Mouse (Mus musculus) induced T-regulatory cell, adult 2 months (primary cell): ENCODE results near the gene Arid2.
"Not testable (repeated sequence)": the region's sequence is repeated elsewhere in the genome, so short reads cannot be mapped to it uniquely, and the experiment has no call there.

Experiments used
- DNase-seq: peaks from one replicate; pipeline ENCODE4 v3.0.0-alpha.2; 2012; ENCODE audit warnings: low read depth

Gene Arid2

DNA sequence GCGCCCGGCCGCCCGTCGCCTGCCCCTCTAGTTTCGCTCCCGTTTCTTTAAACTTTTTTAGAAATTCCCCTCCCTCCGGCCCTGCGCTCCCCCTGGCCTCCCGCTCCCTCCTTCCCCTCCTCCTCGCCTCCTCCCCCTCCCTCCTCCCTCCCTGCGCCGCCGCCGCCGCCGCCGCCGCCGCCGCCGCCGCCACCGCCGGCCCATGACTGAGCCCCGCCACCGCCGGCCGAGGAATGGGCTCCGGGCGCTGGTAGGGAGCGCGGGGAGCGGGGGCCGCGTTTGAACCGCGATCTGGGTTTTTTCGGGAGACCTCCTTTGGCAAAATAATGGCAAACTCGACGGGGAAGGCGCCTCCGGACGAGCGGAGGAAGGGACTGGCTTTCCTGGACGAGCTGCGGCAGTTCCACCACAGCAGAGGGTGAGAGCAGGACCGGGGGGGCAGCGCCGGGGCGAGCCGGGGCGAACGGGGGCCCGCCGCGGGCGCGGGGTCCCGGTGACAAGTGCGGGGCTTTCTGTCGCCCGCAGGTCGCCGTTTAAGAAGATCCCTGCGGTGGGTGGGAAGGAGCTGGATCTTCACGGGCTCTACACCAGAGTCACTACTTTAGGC is at the start of gene Arid2:
Arid2 (plus strand) TSS at position 150 of the 607 bp plus-strand sequence.
- peak; percentile 79 for DNase-seq

DNA sequence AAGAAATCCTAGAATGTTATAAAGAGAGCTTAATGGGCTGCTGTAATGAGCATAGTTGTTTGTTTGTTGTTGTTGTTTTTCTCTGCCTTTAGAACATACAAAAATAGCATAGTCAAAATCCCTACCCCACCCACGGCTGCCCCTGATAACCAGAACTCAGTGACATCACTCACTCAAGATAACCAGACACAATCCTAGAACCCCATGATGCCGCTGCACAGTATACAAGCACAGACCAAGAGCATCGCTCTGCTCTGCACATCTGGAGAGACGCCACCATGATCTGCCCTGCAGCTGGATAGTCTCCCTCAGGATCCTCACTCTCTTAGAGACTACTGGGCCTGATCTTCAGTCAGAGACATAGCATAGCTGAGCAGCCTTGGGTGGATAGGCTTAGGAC is 49.2 kb upstream of the Arid2 start:
- DNase-seq: no peak

- DNase-seq: no peak
Observed at GRCm38 (mm10) chr15:96244171-96244570, 43.1 kb upstream of the Arid2 start.

GRCm38 (mm10) chr15:96244715-96245114 is 42.6 kb upstream of the Arid2 start:
- DNase-seq: not testable (repeated sequence)

- DNase-seq: no peak
Observed at GRCm38 (mm10) chr15:96253827-96254226, 33.5 kb upstream of the Arid2 start.

DNA sequence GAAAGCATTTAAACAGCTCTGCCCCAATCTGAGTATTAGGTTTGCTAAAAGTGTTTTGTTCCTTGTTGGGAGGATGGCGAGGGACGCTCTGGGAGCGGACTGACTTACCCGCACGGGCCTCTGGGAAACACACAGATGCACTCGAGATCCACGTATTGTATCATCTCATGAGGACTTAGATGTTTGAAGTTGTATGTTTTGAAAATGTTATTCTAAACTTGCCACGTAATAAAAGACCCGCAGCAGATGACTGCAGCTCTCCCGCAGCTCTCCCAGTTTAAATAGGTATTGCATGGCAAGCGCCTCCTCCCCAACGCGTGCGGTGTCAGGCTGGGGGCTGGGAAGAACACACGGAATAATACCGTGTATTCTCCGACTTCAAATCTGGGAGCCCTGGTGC is 33.0 kb upstream of the Arid2 start:
- no peak for DNase-seq

- DNase-seq: peak; percentile 27
Observed at GRCm38 (mm10) chr15:96257781-96258180, 29.5 kb upstream of the Arid2 start.

DNA sequence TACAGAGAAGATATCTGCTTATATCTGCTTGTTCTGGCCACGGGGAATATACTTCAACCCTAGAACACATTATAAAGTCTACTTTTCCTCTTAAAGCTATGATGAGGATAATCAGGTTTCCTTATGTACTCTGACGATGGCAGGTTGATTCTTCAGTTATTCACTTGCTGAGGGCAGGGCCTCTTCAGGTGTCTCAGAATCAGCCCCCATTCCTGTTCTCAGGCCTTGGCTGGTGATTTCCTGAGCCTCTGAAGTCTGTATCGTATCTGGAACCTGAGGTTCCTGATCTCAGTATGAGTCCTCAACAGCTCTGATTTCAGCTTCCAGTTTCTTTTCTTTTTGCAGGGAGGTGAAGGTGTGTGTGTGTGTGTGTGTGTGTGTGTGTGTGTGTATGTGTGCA is 22.7 kb upstream of the Arid2 start:
- DNase-seq: no peak

- no peak for DNase-seq
Observed at GRCm38 (mm10) chr15:96267933-96268332, 19.4 kb upstream of the Arid2 start.

DNA sequence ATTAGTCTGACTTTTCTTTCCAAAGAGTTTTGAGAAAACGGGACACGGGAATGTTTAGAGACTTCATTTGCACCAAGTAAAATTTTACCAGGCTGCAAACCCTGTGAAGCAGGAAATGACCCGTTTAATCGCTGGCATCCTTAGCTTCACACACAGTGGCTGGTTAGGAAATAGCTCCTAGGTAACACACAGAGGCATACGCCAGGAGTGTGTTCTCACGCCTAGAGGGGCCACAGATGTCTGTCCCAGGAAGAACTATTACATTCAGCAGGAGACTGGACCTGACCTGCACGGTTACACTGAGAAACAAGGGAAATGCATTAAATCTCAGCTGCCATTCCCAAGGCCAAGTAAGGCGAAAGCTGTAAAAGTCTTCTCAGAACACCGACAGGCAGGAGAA is 18.7 kb upstream of the Arid2 start:
- DNase-seq: no peak

GRCm38 (mm10) chr15:96269402-96269801 is 17.9 kb upstream of the Arid2 start:
- DNase-seq: no peak

- DNase-seq: no peak
Observed at GRCm38 (mm10) chr15:96270272-96270880, 16.9 kb upstream of the Arid2 start.

DNA sequence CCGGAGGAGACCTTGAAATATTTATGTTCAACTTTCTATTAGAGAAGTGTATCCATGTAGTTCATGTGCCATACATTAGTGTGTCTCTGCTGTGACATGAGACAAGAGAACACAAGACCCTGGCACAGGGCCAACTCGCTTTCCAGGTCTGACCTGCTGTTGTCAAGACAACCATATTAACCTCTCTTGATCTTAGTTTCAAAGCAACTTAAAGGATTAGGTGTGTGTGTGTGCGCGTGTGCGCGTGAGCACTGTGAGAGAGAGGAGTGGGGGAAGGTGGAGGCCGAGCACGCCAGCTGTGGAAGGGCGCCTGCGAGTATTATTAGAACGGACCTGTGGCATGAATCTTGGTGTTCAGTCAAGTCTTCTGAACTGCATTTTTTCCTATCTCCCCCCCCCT is 15.0 kb upstream of the Arid2 start:
- DNase-seq: no peak

GRCm38 (mm10) chr15:96274341-96274740 is 13.0 kb upstream of the Arid2 start:
- no peak for DNase-seq

DNA sequence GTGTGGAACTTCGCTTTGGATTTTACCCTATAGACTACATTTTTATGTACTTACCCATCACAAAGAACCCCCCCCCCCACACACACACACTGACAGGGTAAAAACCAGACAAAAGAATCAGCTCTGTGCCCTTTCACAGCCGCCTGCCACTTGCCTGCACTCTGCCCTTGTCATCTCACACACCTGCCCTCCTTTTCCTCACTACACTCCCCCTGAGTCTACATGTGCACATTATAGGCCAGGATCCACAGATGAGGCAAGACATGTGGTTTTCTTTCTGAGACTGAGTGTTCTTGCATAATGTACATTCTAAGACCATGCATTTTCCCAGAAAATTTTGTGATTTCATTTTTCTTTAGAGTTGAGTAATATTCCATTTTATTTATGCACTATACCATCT is 12.1 kb upstream of the Arid2 start:
- no peak for DNase-seq

DNA sequence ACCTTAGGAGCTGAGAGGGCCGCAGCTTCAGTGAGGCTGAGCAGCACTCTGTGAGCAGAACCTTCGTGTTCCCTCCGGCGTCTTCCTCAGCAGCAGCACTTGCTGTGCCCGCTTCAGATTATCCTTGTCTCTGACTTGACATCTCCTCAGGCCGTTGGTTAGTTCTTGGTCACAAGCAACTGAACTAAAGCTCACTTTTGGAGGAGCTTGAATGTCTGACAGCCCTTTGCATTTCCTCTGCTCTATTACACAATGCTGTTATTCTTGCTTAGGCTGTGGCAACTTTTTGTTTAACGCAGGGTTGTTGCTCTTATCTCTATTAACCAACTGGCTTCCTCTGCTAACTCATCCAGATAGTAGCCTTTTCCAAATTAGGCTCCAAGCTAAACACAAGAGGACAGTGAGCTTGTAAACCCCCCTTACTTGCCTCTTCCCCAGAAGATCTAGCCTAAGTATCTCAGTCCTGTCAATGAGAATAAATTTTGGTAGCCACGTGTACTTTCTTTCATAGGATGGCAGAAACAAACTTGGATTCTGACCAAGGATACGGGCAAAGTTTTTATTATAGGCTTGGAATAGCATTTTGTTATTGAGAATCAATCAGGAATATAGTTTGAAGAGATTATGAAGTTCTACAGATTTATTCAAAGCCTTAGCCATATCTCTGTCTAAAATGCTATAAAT is 11.4 kb upstream of the Arid2 start:
- no peak for DNase-seq

GRCm38 (mm10) chr15:96277061-96277460 is 10.3 kb upstream of the Arid2 start:
- DNase-seq: peak; percentile 55

- peak; percentile 29 for DNase-seq
Observed at GRCm38 (mm10) chr15:96281236-96281635, 6.1 kb upstream of the Arid2 start.

- DNase-seq: peak; percentile 29
Observed at GRCm38 (mm10) chr15:96283141-96283540, 4.2 kb upstream of the Arid2 start.

- peak; percentile 75 for DNase-seq
Observed at GRCm38 (mm10) chr15:96283920-96284431, 3.3 kb upstream of the Arid2 start.

DNA sequence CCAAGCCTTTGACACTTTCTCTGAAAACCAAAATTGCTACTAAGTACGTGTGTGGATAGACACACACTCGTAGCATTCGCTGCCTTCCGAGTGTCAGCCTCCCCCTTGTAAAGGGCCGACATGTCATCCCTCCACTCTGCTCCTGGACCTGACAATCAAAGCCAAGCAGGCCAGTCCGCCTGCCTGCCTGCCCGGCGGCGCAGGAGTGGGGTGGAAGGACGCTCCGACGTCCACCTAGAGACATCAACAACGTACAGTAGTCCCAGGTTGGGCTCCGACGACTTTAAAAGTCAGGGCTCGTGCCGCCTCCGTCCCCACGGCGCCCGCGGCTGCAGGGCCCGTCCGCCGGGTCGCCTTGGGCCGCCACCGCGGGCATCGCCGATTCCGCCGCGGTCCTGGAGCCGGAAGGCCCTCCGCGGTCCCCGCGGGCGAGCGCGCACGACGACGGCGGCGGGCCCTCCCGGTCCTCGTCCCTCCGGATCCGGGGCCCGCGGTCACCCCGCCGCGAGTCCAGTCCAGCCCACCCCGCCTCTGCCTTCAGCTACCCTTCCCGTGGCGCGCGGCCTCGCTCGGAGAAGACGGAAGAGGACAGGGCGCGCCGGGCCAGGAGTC is 2.5 kb upstream of the Arid2 start:
- peak; percentile 66 for DNase-seq

DNA sequence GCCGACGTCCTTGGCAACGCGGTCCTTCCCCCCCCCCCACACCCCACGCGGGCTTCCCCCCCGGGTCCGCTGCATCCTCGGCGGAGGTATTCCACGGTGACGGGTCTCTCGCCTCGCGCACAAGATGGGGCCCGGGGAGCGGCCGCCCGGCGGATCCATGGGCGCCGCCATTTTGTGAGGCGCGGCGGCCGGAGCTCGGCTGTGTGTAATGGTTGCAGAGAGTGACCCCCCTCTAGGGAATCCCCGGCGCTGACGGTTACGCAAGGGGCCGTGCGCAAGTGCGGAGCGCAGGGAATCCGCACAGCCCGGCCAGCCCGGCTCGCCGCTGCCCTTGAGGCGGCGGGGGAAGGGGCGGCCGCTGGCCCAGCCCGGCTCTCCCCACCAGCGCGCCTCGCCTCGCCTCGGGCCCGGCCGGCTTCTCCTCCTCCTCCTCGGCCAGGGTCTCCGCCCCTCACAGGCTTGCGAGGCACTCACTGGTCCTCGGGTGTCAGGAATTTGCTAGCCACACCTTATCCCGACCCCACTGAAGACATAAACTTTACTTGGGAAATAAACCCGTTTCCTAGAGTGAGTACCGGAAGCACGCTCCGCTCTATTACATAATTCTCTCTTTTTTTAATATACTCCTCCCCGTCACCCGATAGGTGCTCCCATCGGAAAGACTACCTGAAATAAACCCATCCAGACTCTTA is 1.8 kb upstream of the Arid2 start:
- DNase-seq: peak; percentile 88
